Mouse (Mus musculus) gastrocnemius, postnatal 36 days (tissue): ENCODE measurements around the gene Impdh2. TPM values are rescaled to one million over a fixed set of nuclear protein-coding genes. Genes with fewer than 3 reads are reported as not detected.
"Not testable (repeated sequence)": the region's sequence is repeated elsewhere in the genome, so short reads cannot be mapped to it uniquely, and the experiment has no call there.

Source experiments
- DNase-seq, 2 experiments: peaks; one replicate each; pipeline ENCODE4 v3.0.0; 2022
- intact Hi-C: fragments of 180-260 bp; cut with DNase I; formaldehyde crosslinking; loops from one replicate; pipeline ENCODE4 v1.15.1; 2025
- microRNA-seq, 2 experiments: library from miRNA; unstranded; fragments of <30 nt; microRNA quantifications; one replicate each; pipeline ENCODE4 v1.2.0; 2021
- total RNA-seq, 2 experiments: library from RNA; stranded (reverse); gene quantifications; 2 replicates each; pipeline ENCODE4 v1.2.3; 2021

The Impdh2 gene
- total RNA-seq, 2 experiments from 2014 or later = 47.6 to 58.0 TPM

GRCm38 (mm10) chr9:108596998-108597764 is 37.1 kb downstream of the Impdh2 start, which contains the start of gene P4htm:
TSS of gene P4htm (minus strand) at chr9:108597667.
- DNase-seq = peak; percentile 47 to 57
- intact Hi-C loops = loop anchor here (5.0 kb wide), 1 partner anchor 35 kb away; no protein-coding TSS in a partner anchor

- no peak for DNase-seq
- intact Hi-C loops = loop anchor here (5.0 kb wide), 1 partner anchor 33 kb away; no protein-coding TSS in a partner anchor
Measured at GRCm38 (mm10) chr9:108599021-108599566, 39.0 kb downstream of the Impdh2 start.

GRCm38 (mm10) chr9:108600011-108600410 is 39.9 kb downstream of the Impdh2 start:
- intact Hi-C loops = no loop called here

GRCm38 (mm10) chr9:108601986-108602385 is 41.9 kb downstream of the Impdh2 start:
- intact Hi-C loops = no loop called here
- no peak for DNase-seq

More at GRCm38 (mm10) chr9:108600011-108600410, 39.9 kb downstream of the Impdh2 start:
- no peak for DNase-seq

GRCm38 (mm10) chr9:108607929-108608328 is 47.8 kb downstream of the Impdh2 start:
- intact Hi-C loops = not testable (repeated sequence)

GRCm38 (mm10) chr9:108608889-108609288 is 48.8 kb downstream of the Impdh2 start:
- no peak for DNase-seq
- intact Hi-C loops = no loop called here

More at GRCm38 (mm10) chr9:108607929-108608328, 47.8 kb downstream of the Impdh2 start:
- DNase-seq = not testable (repeated sequence)

- intact Hi-C loops = no loop called here
Measured at GRCm38 (mm10) chr9:108611488-108611887, 51.4 kb downstream of the Impdh2 start.

More at GRCm38 (mm10) chr9:108611488-108611887, 51.4 kb downstream of the Impdh2 start:
- no peak for DNase-seq

Small RNA genes lying within 50 kb of the gene (microRNA-seq; reads per million reads assigned to microRNA genes)
- gene Gm24083 = 0 reads per million in 2 experiments
- 0 reads per million in 2 experiments for gene Mir191
- gene Mir425 = 681 to 1,017 reads per million in 2 experiments

Other genes starting within 250 kb of the Impdh2 start
- gene Gpx1, start 221.4 kb upstream of the Impdh2 start, total RNA-seq = 10 to 100 TPM; 60.9 to 78.2 TPM
- 10 to 100 TPM; 61.5 to 70.3 TPM for gene Usp4, start 212.4 kb upstream of the Impdh2 start, total RNA-seq
- gene 1700102P08Rik, start 167.5 kb upstream of the Impdh2 start, total RNA-seq = under 1 TPM; 0.32 to 0.48 TPM
- gene Ccdc36, start 131.8 kb upstream of the Impdh2 start, total RNA-seq = not detected
- not detected for gene BC048562, start 123.8 kb upstream of the Impdh2 start, total RNA-seq
- 10 to 100 TPM; 13.3 to 20.0 TPM for gene Ccdc71, start 99.8 kb upstream of the Impdh2 start, total RNA-seq
- gene Klhdc8b, start 98.7 kb upstream of the Impdh2 start, total RNA-seq = 1 to 10 TPM; 1.7 to 3.1 TPM
- 100 to 1,000 TPM; 118 to 129 TPM for gene Lamb2, start 80.5 kb upstream of the Impdh2 start, total RNA-seq
- 100 to 1,000 TPM; 105 to 120 TPM for gene Usp19, start 69.7 kb upstream of the Impdh2 start, total RNA-seq
- gene Qars, start 52.6 kb upstream of the Impdh2 start, total RNA-seq = 10 to 100 TPM; 69.7 to 81.7 TPM
- gene Qrich1, start 43.5 kb upstream of the Impdh2 start, total RNA-seq = 10 to 100 TPM; 49.3 to 51.9 TPM
- gene Ndufaf3, start 7.1 kb downstream of the Impdh2 start, total RNA-seq = 10 to 100 TPM; 29.2 to 29.6 TPM
- 10 to 100 TPM; 10.1 to 12.3 TPM for gene Dalrd3, start 9.6 kb downstream of the Impdh2 start, total RNA-seq
- 1 to 10 TPM; 4.6 to 5.6 TPM for gene Wdr6, start 18.5 kb downstream of the Impdh2 start, total RNA-seq
- gene P4htm, start 37.4 kb downstream of the Impdh2 start, total RNA-seq = 1 to 10 TPM; 3.1 to 3.5 TPM
- 10 to 100 TPM; 63.2 to 64.7 TPM for gene Arih2, start 89.1 kb downstream of the Impdh2 start, total RNA-seq
- 10 to 100 TPM; 59.0 to 75.5 TPM for gene Slc25a20, start 101.8 kb downstream of the Impdh2 start, total RNA-seq
- gene Prkar2a, start 129.0 kb downstream of the Impdh2 start, total RNA-seq = 100 to 1,000 TPM; 129 to 157 TPM
- gene Ip6k2, start 223.5 kb downstream of the Impdh2 start, total RNA-seq = 10 to 100 TPM in 1 of 2 experiments, 1 to 10 TPM in 1; 9.9 to 14.5 TPM
- 1 to 10 TPM; 2.8 to 3.2 TPM for gene Nckipsd, start 248.1 kb downstream of the Impdh2 start, total RNA-seq